Mouse (Mus musculus): ENCODE measurements at regions not wholly inside any gene's neighbourhood (a gene's known extent, or its start where the extent isn't known, plus 50 kb on each side); places are given as distances from the start of the nearest gene placed in this dataset.

- DNase-seq: peak in 1 of 2 experiments; percentile 12
Observed at GRCm38 (mm10) chr17:64915025-64915424, 79.2 kb upstream of the 4930583I09Rik start.

- DNase-seq: peak; percentile 76 to 85
Observed at GRCm38 (mm10) chr17:64914302-64914701, 78.4 kb upstream of the 4930583I09Rik start.

- no peak for DNase-seq
Observed at GRCm38 (mm10) chr17:64908671-64909070, 72.8 kb upstream of the 4930583I09Rik start.

- DNase-seq: no peak
Observed at GRCm38 (mm10) chr17:64901721-64902623, 66.1 kb upstream of the 4930583I09Rik start.

GRCm38 (mm10) chr17:64897473-64897872, 61.6 kb upstream of the 4930583I09Rik start:
- DNase-seq: no peak

- DNase-seq: no peak
Observed at GRCm38 (mm10) chr17:64895886-64896285, 60.0 kb upstream of the 4930583I09Rik start.

GRCm38 (mm10) chr17:64895466-64895865, 59.6 kb upstream of the 4930583I09Rik start:
- no peak for DNase-seq

- DNase-seq: no peak
Observed at GRCm38 (mm10) chr17:64893182-64893902, 57.5 kb upstream of the 4930583I09Rik start.

All from kidney, postnatal 4 days (tissue).